9 mouse cellular contexts compared by ENCODE assay signal in the genomic region with DNA sequence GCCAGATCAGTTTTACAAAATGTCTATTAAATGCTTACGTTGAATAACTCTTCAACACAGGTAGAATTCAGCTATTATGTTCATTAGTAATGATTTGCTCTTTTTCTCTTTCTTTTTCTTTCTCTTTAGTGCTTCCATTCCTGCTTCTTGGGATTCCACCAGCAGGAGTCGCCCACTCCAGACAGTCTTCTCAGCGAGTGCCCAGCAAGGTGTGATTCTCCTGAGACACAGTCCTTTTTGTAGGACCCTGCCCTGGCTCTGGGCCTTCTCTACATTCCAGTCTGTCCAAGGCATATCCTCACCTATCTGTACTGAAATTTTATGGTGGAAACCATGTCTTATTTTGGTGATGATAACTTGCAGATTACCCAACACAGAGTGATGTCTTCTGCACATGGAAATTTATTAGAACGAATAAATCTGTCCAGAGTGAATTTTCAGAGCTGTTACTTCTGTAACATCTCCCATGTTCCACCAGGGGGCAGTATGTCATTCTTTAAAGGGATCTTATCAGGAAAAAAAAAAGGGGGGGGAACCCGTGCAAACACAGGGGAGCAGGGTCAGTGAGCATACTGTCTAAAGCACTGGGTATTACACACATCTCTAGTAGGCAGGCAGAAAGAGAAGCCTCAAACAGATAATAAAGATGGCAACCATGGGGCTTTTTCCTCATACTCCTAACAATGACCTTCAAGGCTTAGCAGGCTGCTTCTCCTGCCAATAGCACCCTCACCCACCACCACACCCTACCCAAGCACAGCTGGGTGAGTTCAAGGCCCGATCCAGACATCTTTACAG. TPM values are rescaled to one million over a fixed set of nuclear protein-coding genes. Genes with fewer than 3 reads are reported as not detected.
DNase-seq lines count a peak whose midpoint lies in the region; TF ChIP-seq lines count a peak whose summit lies in the region.
"Had no signal": no experiment of that assay in that cellular context is flagged by ENCODE, and none has a peak within 500 bp of the region (broad histone marks: within the 10 kb centered on the region; RNA-seq: fewer than 3 reads in every experiment).

No protein-coding gene starts in this region.

- no peak overlapping the region for H3K4me3 ChIP-seq in gastrocnemius, adult 2 months
- no peak overlapping the region for H3K4me3 ChIP-seq in thymus, adult 2 months (ENCODE audit: control insufficient read depth, insufficient read depth, low read length)

- 47% methylated on average over 6 of the region's 6 CpGs for WGBS in thymus, adult 2 months

- DNase-seq in gastrocnemius, adult 2 months, result no peak
- no peak for DNase-seq in gastrocnemius, postnatal 10 days
- peak; percentile 15 for DNase-seq in MN1 (ENCODE audit: low spot score)
- DNase-seq in hindlimb bud, embryonic 11.5 days (ENCODE audit: extremely low spot score, low read depth, low spot score), result peak; percentile 18
- peak; percentile 35 for DNase-seq in lung, postnatal 25 days (ENCODE audit: low spot score)
- no peak for DNase-seq in thymus, postnatal 4 days
- no peak for DNase-seq in right cerebral cortex, postnatal 4 days
- no peak for DNase-seq in thymus, adult 2 months

- intact Hi-C loops in gastrocnemius, adult 2 months (cut with DNase I), result loop anchor here (5.0 kb wide), 2 partner anchors 79 to 379 kb away; no protein-coding TSS in a partner anchor

- no peaks in the 10 kb centered on the region for H3K27me3 ChIP-seq in thymus, adult 2 months (ENCODE audit: control insufficient read depth, insufficient read depth, low read length)

- H3K4me1 ChIP-seq in thymus, adult 2 months (replicated peaks; ENCODE audit: control insufficient read depth, insufficient read depth, low read length), result no peaks in the 10 kb centered on the region

- H3K36me3 ChIP-seq in thymus, adult 2 months (ENCODE audit: control insufficient read depth, insufficient read depth, low read length), result no peaks in the 10 kb centered on the region

- H3K27ac ChIP-seq in gastrocnemius, adult 2 months, result no peak overlapping the region
- no peak overlapping the region for H3K27ac ChIP-seq in thymus, adult 2 months (ENCODE audit: control insufficient read depth, insufficient read depth, low read length)

- peak; percentile 70 for TF ChIP-seq CTCF in gastrocnemius, adult 2 months (IDR thresholded peaks at IDR 0.05)
- TF ChIP-seq CTCF in thymus, adult 2 months (IDR thresholded peaks at IDR 0.05; ENCODE audit: borderline replicate concordance, control insufficient read depth, extremely low read depth, insufficient read depth, low read length, poor library complexity), result no peak

- no peak for TF ChIP-seq POLR2A in thymus, adult 2 months (IDR thresholded peaks at IDR 0.05; ENCODE audit: control insufficient read depth, extremely low read depth, insufficient read depth, low read length, poor library complexity)

RNA-seq across cellular contexts. Expression of gene Lurap1l, which starts 37.4 kb away (rescaled TPM):
- total RNA-seq in gastrocnemius, adult 2 months (2021), result 1 to 10 TPM in 1 of 2 experiments, under 1 TPM in 1; 0.97 to 1.3 TPM
- total RNA-seq in gastrocnemius, postnatal 10 days (2021), result 1 to 10 TPM; 5.6 to 6.5 TPM
- polyA plus RNA-seq in thymus, adult 2 months (2012; rRNA removed), result 4.2 and 4.4 TPM in 2 replicates

RNA-seq across cellular contexts. Expression of gene Tyrp1, which starts 39.1 kb away (rescaled TPM):
- total RNA-seq in gastrocnemius, adult 2 months (2021), result not detected
- 1 to 10 TPM in 1 of 2 experiments, under 1 TPM in 1; 0.32 to 1.5 TPM for total RNA-seq in gastrocnemius, postnatal 10 days (2021)
- polyA plus RNA-seq in thymus, adult 2 months (2012; rRNA removed), result 0.08 TPM in 1 of 2 replicates, not detected in the other
- polyA plus RNA-seq: heart, embryonic 14.5 days had no signal

Comparison
In these comparisons a context has a peak if more than half of its experiments do, and no peak if none do; other contexts are left out.
1. DNase-seq: peak in MN1 (single experiment), hindlimb bud, embryonic 11.5 days (single experiment) and lung, postnatal 25 days (single experiment); none in gastrocnemius, adult 2 months (single experiment), gastrocnemius, postnatal 10 days (single experiment), thymus, postnatal 4 days (single experiment), right cerebral cortex, postnatal 4 days (single experiment) and thymus, adult 2 months (single experiment).